Mouse (Mus musculus) MEL (cell line): ENCODE measurements around the gene Vav3. TPM values are rescaled to one million over a fixed set of nuclear protein-coding genes. Genes with fewer than 3 reads are reported as not detected.

ENCODE experiments used
- DNase-seq: peaks from one replicate; pipeline ENCODE4 v3.0.0; 2011; ENCODE audit warnings: low read depth, low spot score
- H3K27ac ChIP-seq: 2 replicates; pipeline ENCODE4 v1.5.1; 2012; ENCODE audit warnings: low read depth, mild to moderate bottlenecking, control low read depth, low read length, moderate library complexity; ENCODE audit not compliant: control insufficient read depth
- H3K27me3 ChIP-seq, 2 experiments: fragments of 150-350 bp in 1 of 2; sonication (generic) in 1 of 2; 2 replicates each; pipeline ENCODE4 v1.6.1; 2012; ENCODE audit warnings: low read length in 2 of 2, mild to moderate bottlenecking in 2 of 2, improper control_type of control experiment in 1 of 2, moderate library complexity in 1 of 2; ENCODE audit not compliant: insufficient read depth in 2 of 2, control insufficient read depth in 1 of 2
- H3K36me3 ChIP-seq, 2 experiments: 2 replicates each; pipeline ENCODE4 v1.6.1; 2012 to 2014; ENCODE audit warnings: low read length in 2 of 2, improper control_type of control experiment in 1 of 2, inconsistent platforms in 1 of 2, mild to moderate bottlenecking in 1 of 2; ENCODE audit not compliant: insufficient read depth in 2 of 2, control insufficient read depth in 1 of 2
- H3K4me1 ChIP-seq, 2 experiments: fragments of 150-350 bp in 1 of 2; sonication (generic) in 1 of 2; 2 replicates each; pipeline ENCODE4 v1.6.1; 2012; ENCODE audit warnings: low read length in 2 of 2, improper control_type of control experiment in 1 of 2, mild to moderate bottlenecking in 1 of 2; ENCODE audit not compliant: insufficient read depth in 2 of 2, control insufficient read depth in 1 of 2
- H3K4me3 ChIP-seq, 2 experiments: fragments of 150-350 bp in 1 of 2; sonication (generic) in 1 of 2; 2 replicates each; pipeline ENCODE4 v1.5.1; 2012; ENCODE audit warnings: low read depth in 2 of 2, low read length in 2 of 2, mild to moderate bottlenecking in 2 of 2, moderate library complexity in 2 of 2, control low read depth in 1 of 2, improper control_type of control experiment in 1 of 2; ENCODE audit not compliant: control insufficient read depth in 1 of 2, insufficient read depth in 1 of 2
- H3K79me2 ChIP-seq: 2 replicates; pipeline ENCODE4 v1.6.1; 2012; ENCODE audit warnings: mild to moderate bottlenecking, low read length, moderate library complexity; ENCODE audit not compliant: control insufficient read depth, poor library complexity, insufficient read depth
- H3K9ac ChIP-seq: 2 replicates; pipeline ENCODE4 v1.6.1; 2012; ENCODE audit warnings: low read depth, mild to moderate bottlenecking, control low read depth, low read length, moderate library complexity; ENCODE audit not compliant: control insufficient read depth, poor library complexity, severe bottlenecking
- H3K9me3 ChIP-seq: fragments of 150-350 bp; sonication (generic); replicated peaks from 2 replicates; pipeline ENCODE4 v1.6.1; 2012; ENCODE audit warnings: mild to moderate bottlenecking, low read length, improper control_type of control experiment, moderate library complexity; ENCODE audit not compliant: insufficient read depth
- CHD2 ChIP-seq: IDR thresholded peaks from 2 replicates; pipeline ENCODE4 v1.6.1; 2011; ENCODE audit warnings: low read length, improper control_type of control experiment
- CTCF ChIP-seq, 3 experiments: IDR thresholded peaks in 2 of 3; conservative IDR thresholded peaks in 1 of 3; 2 replicates each; pipeline ENCODE4 v1.5.1; 2011 to 2012; ENCODE audit warnings: low read length in 3 of 3, low read depth in 2 of 3, mild to moderate bottlenecking in 2 of 3, improper control_type of control experiment in 1 of 3, inconsistent platforms in 1 of 3, mixed read lengths in 1 of 3, moderate library complexity in 1 of 3; ENCODE audit not compliant: control insufficient read depth in 1 of 3, insufficient read depth in 1 of 3, poor library complexity in 1 of 3, severe bottlenecking in 1 of 3
- ELF1 ChIP-seq: IDR thresholded peaks from 2 replicates; pipeline ENCODE4 v1.6.1; 2014; ENCODE audit warnings: low read depth, mild to moderate bottlenecking, inconsistent platforms, low read length, improper control_type of control experiment, moderate library complexity
- EP300 ChIP-seq, 2 experiments: IDR thresholded peaks; 2 replicates each; pipeline ENCODE4 v1.6.1; 2011; ENCODE audit warnings: improper control_type of control experiment in 2 of 2, low read length in 2 of 2, low read depth in 1 of 2, mild to moderate bottlenecking in 1 of 2
- GABPA ChIP-seq: IDR thresholded peaks from 2 replicates; pipeline ENCODE4 v1.6.1; 2012; ENCODE audit warnings: low read depth, mild to moderate bottlenecking, inconsistent platforms, low read length, improper control_type of control experiment, moderate library complexity
- GATA1 ChIP-seq: IDR thresholded peaks from 2 replicates; pipeline ENCODE4 v1.6.1; 2011; ENCODE audit warnings: low read depth, low read length, improper control_type of control experiment
- HCFC1 ChIP-seq: IDR thresholded peaks from 2 replicates; pipeline ENCODE4 v1.6.1; 2012; ENCODE audit warnings: low read depth, mild to moderate bottlenecking, inconsistent platforms, low read length, improper control_type of control experiment, moderate library complexity
- KAT2A ChIP-seq: conservative IDR thresholded peaks from 2 replicates; pipeline ENCODE4 v1.6.1; 2012; ENCODE audit warnings: low read depth, low read length, improper control_type of control experiment, inconsistent platforms
- MAFK ChIP-seq: IDR thresholded peaks from 2 replicates; pipeline ENCODE4 v1.6.1; 2011; ENCODE audit warnings: low read depth, mild to moderate bottlenecking, low read length, improper control_type of control experiment, borderline replicate concordance
- MAX ChIP-seq: IDR thresholded peaks from 2 replicates; pipeline ENCODE4 v1.6.1; 2011; ENCODE audit warnings: low read length, improper control_type of control experiment
- MAZ ChIP-seq: IDR thresholded peaks from 2 replicates; pipeline ENCODE4 v1.6.1; 2012; ENCODE audit warnings: low read depth, mild to moderate bottlenecking, inconsistent platforms, low read length, improper control_type of control experiment
- MEF2A ChIP-seq: IDR thresholded peaks from 2 replicates; pipeline ENCODE4 v1.6.1; 2014; ENCODE audit warnings: low read depth, mild to moderate bottlenecking, inconsistent platforms, low read length, improper control_type of control experiment; ENCODE audit not compliant: poor library complexity, insufficient replicate concordance, severe bottlenecking; ENCODE audit errors: extremely low read depth
- MXI1 ChIP-seq: IDR thresholded peaks from 2 replicates; pipeline ENCODE4 v1.6.1; 2011; ENCODE audit warnings: mild to moderate bottlenecking, low read depth, low read length, improper control_type of control experiment
- MYB ChIP-seq: IDR thresholded peaks from 2 replicates; pipeline ENCODE4 v1.6.1; 2011; ENCODE audit warnings: mild to moderate bottlenecking, low read depth, low read length, improper control_type of control experiment
- MYC ChIP-seq: IDR thresholded peaks from 2 replicates; pipeline ENCODE4 v1.6.1; 2011; ENCODE audit warnings: low read depth, mild to moderate bottlenecking, low read length, improper control_type of control experiment, moderate library complexity
- POLR2A ChIP-seq, 2 experiments: IDR thresholded peaks; 2 replicates each; pipeline ENCODE4 v1.6.1; 2011 to 2012; ENCODE audit warnings: low read length in 2 of 2, mild to moderate bottlenecking in 2 of 2, control low read depth in 1 of 2, improper control_type of control experiment in 1 of 2, low read depth in 1 of 2, moderate library complexity in 1 of 2; ENCODE audit not compliant: control insufficient read depth in 1 of 2, insufficient read depth in 1 of 2, poor library complexity in 1 of 2
- POLR2AphosphoS2 ChIP-seq: IDR thresholded peaks from 2 replicates; pipeline ENCODE4 v1.6.1; 2011; ENCODE audit warnings: low read length, improper control_type of control experiment
- RAD21 ChIP-seq: IDR thresholded peaks from 2 replicates; pipeline ENCODE4 v1.6.1; 2011; ENCODE audit warnings: mild to moderate bottlenecking, low read depth, low read length, improper control_type of control experiment
- RCOR1 ChIP-seq: IDR thresholded peaks from 2 replicates; pipeline ENCODE4 v1.6.1; 2012; ENCODE audit warnings: low read depth, mild to moderate bottlenecking, inconsistent platforms, low read length, improper control_type of control experiment
- USF1 ChIP-seq: IDR thresholded peaks from 2 replicates; pipeline ENCODE4 v1.6.1; 2014; ENCODE audit warnings: low read depth, mild to moderate bottlenecking, inconsistent platforms, low read length, improper control_type of control experiment, moderate library complexity
- USF2 ChIP-seq, 2 experiments: IDR thresholded peaks; 2 replicates each; pipeline ENCODE4 v1.6.1; 2011 to 2012; ENCODE audit warnings: improper control_type of control experiment in 2 of 2, low read length in 2 of 2, borderline replicate concordance in 1 of 2, inconsistent platforms in 1 of 2, low read depth in 1 of 2, mild to moderate bottlenecking in 1 of 2; ENCODE audit not compliant: insufficient read depth in 1 of 2
- ZKSCAN1 ChIP-seq: IDR thresholded peaks from 2 replicates; pipeline ENCODE4 v1.6.1; 2012; ENCODE audit warnings: low read depth, mild to moderate bottlenecking, inconsistent platforms, low read length, improper control_type of control experiment, moderate library complexity
- ZMIZ1 ChIP-seq: IDR thresholded peaks from 2 replicates; pipeline ENCODE4 v1.6.1; 2012; ENCODE audit warnings: low read depth, mild to moderate bottlenecking, inconsistent platforms, low read length, improper control_type of control experiment, moderate library complexity
- polyA plus RNA-seq, 2 experiments: library from polyadenylated mRNA; stranded (reverse) in 1 of 2; unstranded in 1 of 2; fragments of >175 nt in 1 of 2; fragments of >200 nt in 1 of 2; gene quantifications; 2 replicates each; pipeline versions ENCODE4 v1.2.1 to v1.2.4; 2012; ENCODE audit warnings: low replicate concordance in 2 of 2, low read depth in 1 of 2; ENCODE audit not compliant: insufficient read length in 2 of 2, insufficient read depth in 1 of 2, missing spikeins in 1 of 2
- total RNA-seq: library from RNA; depleted of rRNA; stranded (reverse); fragments of 300-350 nt; gene quantifications from 2 replicates; pipeline ENCODE4 v1.2.3, GENCODE M21; 2012

Vav3 gene
- total and polyA plus RNA-seq, 3 experiments = not detected

- TF ChIP-seq POLR2A (IDR thresholded peaks at IDR 0.05; ENCODE audit: control insufficient read depth in 1 of 2, insufficient read depth in 1 of 2, low read depth in 1 of 2, low read length in 2 of 2, poor library complexity in 1 of 2) (no peak), MYC (no peak)
These were observed 228.3 kb downstream of the Vav3 start (continued) for GRCm38 (mm10) chr3:109568542-109569265.

DNA sequence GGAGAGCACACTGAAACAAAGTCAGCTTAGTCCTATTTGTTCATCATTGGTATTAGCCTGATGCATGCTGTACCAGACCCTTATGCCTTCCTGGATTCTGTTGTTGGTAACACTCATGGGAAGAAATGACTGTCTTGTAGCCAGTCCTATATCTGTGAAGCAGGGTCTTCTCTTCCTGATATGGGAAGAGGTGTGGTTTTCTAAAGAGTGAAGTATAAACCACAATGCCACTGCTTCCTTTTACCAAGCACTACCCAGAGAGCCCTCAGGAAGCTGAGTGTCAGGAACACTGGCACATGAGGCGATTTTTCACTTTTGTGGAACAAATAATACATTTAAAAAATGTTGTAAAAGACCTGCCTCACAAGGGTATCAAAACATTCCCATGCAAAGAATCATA is 231.0 kb downstream of the Vav3 start:
- Histone ChIP-seq H3K4me3 (no peak overlapping the region), H3K27me3 (no peaks in the 10 kb centered on the region), H3K27ac (no peak overlapping the region), H3K79me2 (no peaks in the 10 kb centered on the region), H3K4me1 (no peaks in the 10 kb centered on the region), H3K9ac (no peak overlapping the region), H3K36me3 (no peaks in the 10 kb centered on the region), H3K9me3 (no peaks in the 10 kb centered on the region)
- TF ChIP-seq USF2 (IDR thresholded peaks at IDR 0.05; ENCODE audit: borderline replicate concordance in 1 of 2, insufficient read depth in 1 of 2, low read depth in 1 of 2, low read length in 2 of 2) (no peak), MYC (no peak), RAD21 (no peak), MEF2A (no peak), USF1 (no peak), MAFK (no peak)
- DNase-seq = no peak

DNA sequence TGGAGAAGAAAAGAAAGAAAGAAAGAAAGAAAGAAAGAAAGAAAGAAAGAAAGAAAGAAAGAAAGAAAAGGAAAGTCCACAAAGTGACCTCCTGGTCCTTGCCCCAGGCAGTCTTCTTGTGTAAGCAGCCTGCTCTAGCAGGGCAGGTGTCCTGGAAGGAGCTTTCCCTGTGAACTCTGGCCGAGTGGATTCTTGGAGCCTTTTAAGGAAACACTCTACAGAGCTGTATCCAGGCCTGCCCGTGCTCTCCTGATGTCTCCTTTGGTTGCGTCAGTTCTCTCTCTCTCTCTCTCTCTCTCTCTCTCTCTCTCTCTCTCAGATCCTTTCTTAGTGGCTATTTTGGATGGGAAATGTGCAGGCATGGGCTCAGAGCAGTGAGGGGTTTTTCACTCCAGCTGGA is 232.4 kb downstream of the Vav3 start:
- H3K27ac ChIP-seq = no peak overlapping the region
- DNase-seq = no peak
- no peak overlapping the region for H3K9ac ChIP-seq
- H3K79me2 ChIP-seq = no peaks in the 10 kb centered on the region
- H3K27me3 ChIP-seq = no peaks in the 10 kb centered on the region
- H3K4me3 ChIP-seq = no peak overlapping the region
- H3K36me3 ChIP-seq = no peaks in the 10 kb centered on the region
- TF ChIP-seq GATA1 (no peak), GABPA (no peak), MXI1 (no peak), ELF1 (no peak), POLR2A (IDR thresholded peaks at IDR 0.05; ENCODE audit: control insufficient read depth in 1 of 2, insufficient read depth in 1 of 2, low read depth in 1 of 2, low read length in 2 of 2, poor library complexity in 1 of 2) (no peak), EP300 (IDR thresholded peaks at IDR 0.05; ENCODE audit: low read depth in 1 of 2, low read length in 2 of 2) (no peak), MYB (no peak), CTCF (IDR thresholded peaks at IDR 0.05 in 2 of 3, conservative IDR thresholded peaks at IDR 0.05 in 1 of 3; ENCODE audit: control insufficient read depth in 1 of 3, insufficient read depth in 1 of 3, low read depth in 2 of 3, low read length in 3 of 3, poor library complexity in 1 of 3, severe bottlenecking in 1 of 3) (no peak), CHD2 (no peak), POLR2AphosphoS2 (no peak), KAT2A (no peak), ZKSCAN1 (no peak), RCOR1 (no peak), ZMIZ1 (no peak), MEF2A (no peak), MAZ (no peak), HCFC1 (no peak), MAX (no peak)
- no peaks in the 10 kb centered on the region for H3K9me3 ChIP-seq
- no peaks in the 10 kb centered on the region for H3K4me1 ChIP-seq
